Mouse (Mus musculus): ENCODE results near the gene Gm28729. TPM values are rescaled to one million over a fixed set of nuclear protein-coding genes. Genes with fewer than 3 reads are reported as not detected.
"Not testable (repeated sequence)": the region's sequence is repeated elsewhere in the genome, so short reads cannot be mapped to it uniquely, and the experiment has no call there.

Gene Gm28729
- polyA plus RNA-seq, 1 experiment from 2014 or later = not detected

GRCm38 (mm10) chr9:96478071-96478888 lies 46.8 kb downstream of the Gm28729 start, which contains the start of gene Rnf7:
TSS of gene Rnf7 (minus strand) at chr9:96478675.
- H3K27ac ChIP-seq (replicated peaks) = peak within 1 kb of the TSS; percentile 92
- DNase-seq (ENCODE audit: low spot score) = peak; percentile 99
- no peaks in the 10 kb centered on the region for H3K9me3 ChIP-seq (replicated peaks)
- H3K36me3 ChIP-seq = peaks cover 32% of the 10 kb centered on the region
- WGBS = under 1% methylated on average over 72 of the region's 74 CpGs
- peaks cover 22% of the 10 kb centered on the region for H3K4me1 ChIP-seq
- H3K4me3 ChIP-seq = peak within 1 kb of the TSS; percentile 93
- 0 out of 2 replicates have a peak, but pooled peaks cover 4% of the 10 kb centered on the region for H3K27me3 ChIP-seq (ENCODE audit: low read depth, poor library complexity, severe bottlenecking)

DNA sequence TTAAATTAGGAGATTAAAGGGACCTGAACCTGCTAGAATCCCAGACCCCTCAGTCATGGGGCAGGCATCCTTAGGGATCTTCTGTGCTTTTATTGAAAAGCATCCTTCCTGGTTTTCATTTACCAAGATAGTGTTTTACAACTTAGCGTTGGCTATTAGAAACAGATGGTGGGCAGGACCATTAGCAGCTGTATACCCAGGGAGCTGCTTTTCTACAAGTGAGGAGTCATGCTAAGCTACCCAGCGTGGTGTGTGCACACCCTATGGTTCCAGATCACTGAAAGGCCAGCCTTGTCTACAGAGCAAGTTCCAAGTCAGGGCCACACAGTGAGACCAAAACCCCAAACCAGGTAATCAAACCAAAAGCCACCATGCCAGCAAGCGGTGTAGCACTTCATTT lies 52.7 kb downstream of the Gm28729 start:
- H3K9me3 ChIP-seq (replicated peaks) = no peaks in the 10 kb centered on the region
- no peak overlapping the region for H3K4me3 ChIP-seq
- WGBS = 75% methylated on average over 3 of the region's 3 CpGs
- peaks cover 15% of the 10 kb centered on the region for H3K4me1 ChIP-seq
- DNase-seq (ENCODE audit: low spot score) = no peak
- H3K27me3 ChIP-seq (ENCODE audit: low read depth, poor library complexity, severe bottlenecking) = no peaks in the 10 kb centered on the region
- H3K36me3 ChIP-seq = peaks cover 76% of the 10 kb centered on the region
- no peak overlapping the region for H3K27ac ChIP-seq (replicated peaks)

- DNase-seq (ENCODE audit: low spot score); H3K4me1 ChIP-seq; H3K27me3 ChIP-seq (ENCODE audit: low read depth, poor library complexity, severe bottlenecking); H3K27ac ChIP-seq (replicated peaks); H3K4me3 ChIP-seq; H3K9me3 ChIP-seq (replicated peaks): not testable (repeated sequence)
- 75% methylated on average over 4 of the region's 4 CpGs for WGBS
- peaks cover 82% of the 10 kb centered on the region for H3K36me3 ChIP-seq
Observed at GRCm38 (mm10) chr9:96471681-96472080, 53.4 kb downstream of the Gm28729 start.

DNA sequence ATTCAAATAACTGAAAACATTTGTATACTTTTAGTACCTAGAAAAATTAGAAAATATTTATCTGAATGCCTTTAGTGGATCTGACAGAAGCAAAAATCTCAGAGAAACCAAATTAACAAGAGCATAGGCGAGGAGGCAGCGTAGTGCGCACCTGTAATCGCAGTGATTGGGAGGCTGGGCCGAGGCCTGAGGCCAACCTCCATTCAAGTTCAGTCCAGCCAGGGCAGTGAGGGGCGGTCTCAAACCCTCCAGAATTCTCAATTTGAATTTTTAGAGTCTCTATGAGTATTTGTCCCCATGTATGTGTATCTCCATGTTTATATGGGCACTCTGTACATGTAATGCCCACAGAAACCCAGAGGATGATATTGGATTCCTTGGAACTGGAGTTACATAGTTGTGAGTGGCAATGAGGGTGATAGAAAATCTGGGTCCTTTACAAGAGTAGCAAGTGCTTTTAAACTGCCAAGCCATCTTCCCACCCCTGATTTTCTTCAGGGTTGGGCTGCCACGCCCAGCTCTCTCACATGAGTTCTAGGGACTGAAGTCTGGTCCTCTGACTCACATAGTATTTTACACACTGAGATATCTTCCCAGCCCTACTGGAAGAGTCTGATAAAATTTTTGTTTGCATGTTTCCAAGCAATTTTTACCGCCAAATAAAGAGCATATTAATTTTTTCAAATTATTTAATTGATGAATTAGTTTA lies 54.6 kb downstream of the Gm28729 start:
- no peak overlapping the region for H3K27ac ChIP-seq (replicated peaks)
- WGBS = 94% methylated on average over 8 of the region's 8 CpGs
- no peak for DNase-seq (ENCODE audit: low spot score)
- no peak overlapping the region for H3K4me3 ChIP-seq
- no peaks in the 10 kb centered on the region for H3K9me3 ChIP-seq (replicated peaks)
- H3K27me3 ChIP-seq (ENCODE audit: low read depth, poor library complexity, severe bottlenecking) = no peaks in the 10 kb centered on the region
- H3K36me3 ChIP-seq = peaks cover 75% of the 10 kb centered on the region
- H3K4me1 ChIP-seq = no peaks in the 10 kb centered on the region; the same call in 1 of the 2 replicates

DNA sequence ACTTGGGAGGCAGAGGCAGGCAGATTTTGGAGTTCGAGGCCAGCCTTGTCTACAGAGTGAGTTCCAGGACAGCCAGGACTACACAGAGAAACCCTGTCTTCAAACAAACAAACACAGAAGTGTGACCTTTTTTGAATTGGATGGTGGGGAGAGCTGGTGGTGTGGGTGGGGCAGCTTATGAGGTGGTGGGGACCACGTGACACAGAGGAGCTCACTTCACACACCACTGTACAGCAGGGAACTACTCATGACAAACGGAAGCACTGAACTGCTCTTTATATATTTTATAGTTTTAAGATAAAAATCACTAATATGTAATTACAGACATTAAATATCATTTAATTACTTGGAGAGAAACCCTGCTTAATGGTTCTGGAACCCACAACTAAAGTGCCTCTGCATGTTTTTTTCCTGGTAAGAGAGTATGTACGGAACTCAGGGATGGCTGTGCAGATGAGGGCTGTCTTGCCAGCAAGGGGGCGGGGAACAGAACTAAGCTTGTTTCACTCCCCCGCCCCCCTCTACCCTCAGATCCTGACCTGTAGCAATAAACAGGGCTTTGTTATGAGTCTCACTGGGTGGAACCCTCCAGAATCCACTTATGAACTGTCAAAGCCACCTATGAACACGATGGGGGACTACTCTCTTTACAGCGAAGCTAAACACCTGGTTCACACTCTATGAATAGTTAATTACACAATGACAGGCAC lies 55.4 kb downstream of the Gm28729 start:
- DNase-seq (ENCODE audit: low spot score) = no peak
- no peak overlapping the region for H3K4me3 ChIP-seq
- no peaks in the 10 kb centered on the region for H3K9me3 ChIP-seq (replicated peaks)
- H3K27ac ChIP-seq (replicated peaks) = no peak overlapping the region
- no peaks in the 10 kb centered on the region for H3K27me3 ChIP-seq (ENCODE audit: low read depth, poor library complexity, severe bottlenecking)
- WGBS = 75% methylated on average over 8 of the region's 8 CpGs
- H3K36me3 ChIP-seq = peaks cover 68% of the 10 kb centered on the region
- no peaks in the 10 kb centered on the region for H3K4me1 ChIP-seq

- peaks cover 48% of the 10 kb centered on the region for H3K36me3 ChIP-seq
Observed at GRCm38 (mm10) chr9:96463708-96464107, 61.4 kb downstream of the Gm28729 start.

DNA sequence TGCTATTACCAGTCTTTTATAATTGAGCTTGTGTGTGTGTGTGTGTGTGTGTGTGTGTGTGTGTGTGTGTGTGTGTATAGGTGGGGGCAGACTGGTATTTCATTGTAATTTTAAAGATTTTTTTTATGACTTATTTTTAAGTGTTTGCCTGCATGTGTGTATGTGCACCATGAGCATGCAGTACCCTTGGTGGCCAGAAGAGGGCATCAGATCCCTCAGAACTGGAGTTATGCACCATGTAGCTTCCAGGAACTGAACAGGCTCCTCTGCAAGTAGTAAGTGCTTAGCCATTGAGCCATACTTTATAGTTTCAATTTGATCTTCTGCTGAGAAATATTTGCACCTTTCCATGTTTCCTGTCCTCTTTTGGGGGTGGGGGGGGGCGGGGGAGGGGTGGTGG lies 63.5 kb downstream of the Gm28729 start:
- Histone ChIP-seq H3K4me3 (no peak overlapping the region), H3K36me3 (peaks cover 27% of the 10 kb centered on the region), H3K27me3 (ENCODE audit: low read depth, poor library complexity, severe bottlenecking) (no peaks in the 10 kb centered on the region), H3K27ac (replicated peaks) (no peak overlapping the region), H3K9me3 (replicated peaks) (peaks cover 17% of the 10 kb centered on the region), H3K4me1 (peaks cover 7% of the 10 kb centered on the region)
- no peak for DNase-seq (ENCODE audit: low spot score)
- 29% methylated on average over 1 of the region's 1 CpGs for WGBS

More at GRCm38 (mm10) chr9:96463708-96464107, 61.4 kb downstream of the Gm28729 start:
- no peaks in the 10 kb centered on the region for H3K27me3 ChIP-seq (ENCODE audit: low read depth, poor library complexity, severe bottlenecking)
- no peak overlapping the region for H3K4me3 ChIP-seq
- WGBS = 90% methylated on average over 10 of the region's 10 CpGs
- H3K27ac ChIP-seq (replicated peaks) = no peak overlapping the region
- no peak for DNase-seq (ENCODE audit: low spot score)
- peaks cover 7% of the 10 kb centered on the region for H3K4me1 ChIP-seq
- H3K9me3 ChIP-seq (replicated peaks) = peaks cover 17% of the 10 kb centered on the region

DNA sequence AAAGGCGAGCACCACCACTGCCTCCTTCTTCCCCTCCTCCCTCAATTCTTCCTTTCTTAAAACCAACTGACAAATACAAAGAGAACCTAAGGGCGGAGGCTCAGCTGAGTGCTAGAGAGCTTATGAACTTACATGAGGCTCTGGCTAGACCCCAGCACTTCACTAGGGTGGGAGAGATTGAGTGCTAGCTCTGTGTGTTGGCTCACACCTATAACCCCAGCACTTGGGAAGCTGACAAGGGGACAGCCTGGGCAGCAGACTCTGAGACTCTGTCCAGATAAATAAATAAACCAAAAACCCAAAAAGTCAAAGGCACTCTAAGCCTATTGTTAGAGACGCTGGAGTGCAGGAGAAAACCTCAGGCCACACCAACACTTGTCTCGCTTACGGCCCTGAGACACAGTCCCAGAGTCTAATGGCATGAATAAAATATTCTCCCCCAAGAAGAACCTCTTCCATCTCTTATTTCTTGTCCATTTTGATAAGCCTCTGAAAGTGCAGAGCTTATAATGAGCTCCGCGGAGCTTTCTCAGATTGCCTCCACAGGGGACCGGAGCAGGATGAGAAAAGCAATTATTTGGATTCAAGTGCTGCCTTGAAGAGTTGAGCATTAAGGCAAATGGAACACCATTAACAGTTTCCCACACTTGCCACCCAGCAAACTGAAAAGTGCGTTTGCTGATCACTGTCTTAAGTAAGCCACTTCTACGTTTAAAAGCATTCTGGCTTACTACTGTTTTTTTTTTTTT lies 64.8 kb downstream of the Gm28729 start:
- H3K4me3 ChIP-seq = no peak overlapping the region
- peaks cover 25% of the 10 kb centered on the region for H3K36me3 ChIP-seq
- no peaks in the 10 kb centered on the region for H3K27me3 ChIP-seq (ENCODE audit: low read depth, poor library complexity, severe bottlenecking)
- no peak overlapping the region for H3K27ac ChIP-seq (replicated peaks)
- peaks cover 17% of the 10 kb centered on the region for H3K9me3 ChIP-seq (replicated peaks)
- WGBS = 67% methylated on average over 10 of the region's 10 CpGs
- H3K4me1 ChIP-seq = peaks cover 7% of the 10 kb centered on the region
- no peak for DNase-seq (ENCODE audit: low spot score)

- no peaks in the 10 kb centered on the region for H3K9me3 ChIP-seq (replicated peaks)
- no peak overlapping the region for H3K4me3 ChIP-seq
- peaks cover 7% of the 10 kb centered on the region for H3K4me1 ChIP-seq
- no peaks in the 10 kb centered on the region for H3K27me3 ChIP-seq (ENCODE audit: low read depth, poor library complexity, severe bottlenecking)
- 87% methylated on average over 8 of the region's 8 CpGs for WGBS
- H3K27ac ChIP-seq (replicated peaks) = no peak overlapping the region
- DNase-seq (ENCODE audit: low spot score) = no peak
- H3K36me3 ChIP-seq = no peaks in the 10 kb centered on the region
Observed at GRCm38 (mm10) chr9:96455618-96456017, 69.4 kb downstream of the Gm28729 start.

DNA sequence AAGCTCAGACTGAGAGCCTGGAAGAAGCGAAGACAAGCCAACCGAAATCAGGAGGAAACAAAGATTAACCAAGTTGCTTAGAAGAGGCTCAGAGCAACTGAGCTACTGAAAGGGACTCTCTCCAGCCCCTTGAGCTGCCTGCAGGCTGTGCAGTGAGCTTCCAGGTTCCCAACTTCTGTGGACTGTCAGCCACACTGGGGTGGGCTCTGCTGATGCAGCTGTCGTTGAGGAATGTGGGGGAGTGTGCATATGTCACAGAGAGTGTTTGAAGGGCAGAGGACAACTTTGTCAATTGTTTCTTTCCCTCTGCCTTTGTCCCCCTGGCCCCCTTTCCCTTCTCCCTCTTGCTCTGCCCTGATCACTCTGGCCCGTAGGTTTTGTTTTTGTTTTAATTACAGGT lies 72.1 kb downstream of the Gm28729 start:
- WGBS = 88% methylated on average over 4 of the region's 4 CpGs
- no peaks in the 10 kb centered on the region for H3K9me3 ChIP-seq (replicated peaks)
- no peaks in the 10 kb centered on the region for H3K4me1 ChIP-seq
- no peak overlapping the region for H3K27ac ChIP-seq (replicated peaks)
- H3K36me3 ChIP-seq = no peaks in the 10 kb centered on the region
- no peak for DNase-seq (ENCODE audit: low spot score)
- H3K27me3 ChIP-seq (ENCODE audit: low read depth, poor library complexity, severe bottlenecking) = no peaks in the 10 kb centered on the region
- H3K4me3 ChIP-seq = no peak overlapping the region

GRCm38 (mm10) chr9:96450900-96451720 lies 74.0 kb downstream of the Gm28729 start:
- H3K4me3 ChIP-seq = no peak overlapping the region
- H3K4me1 ChIP-seq = no peaks in the 10 kb centered on the region
- H3K9me3 ChIP-seq (replicated peaks) = no peaks in the 10 kb centered on the region
- no peaks in the 10 kb centered on the region for H3K36me3 ChIP-seq
- 78% methylated on average over 12 of the region's 12 CpGs for WGBS
- DNase-seq (ENCODE audit: low spot score) = no peak
- H3K27ac ChIP-seq (replicated peaks) = no peak overlapping the region
- no peaks in the 10 kb centered on the region for H3K27me3 ChIP-seq (ENCODE audit: low read depth, poor library complexity, severe bottlenecking)

Measured in midbrain, embryonic 10.5 days (tissue).